Mouse (Mus musculus): Measurements from ENCODE around the gene Tulp4. TPM values are rescaled to one million over a fixed set of nuclear protein-coding genes. Genes with fewer than 3 reads are reported as not detected.
"Not testable (repeated sequence)": the region's sequence is repeated elsewhere in the genome, so short reads cannot be mapped to it uniquely, and the experiment has no call there.

The Tulp4 gene
- total RNA-seq, 1 experiment from 2014 or later = 67.4 TPM

DNA sequence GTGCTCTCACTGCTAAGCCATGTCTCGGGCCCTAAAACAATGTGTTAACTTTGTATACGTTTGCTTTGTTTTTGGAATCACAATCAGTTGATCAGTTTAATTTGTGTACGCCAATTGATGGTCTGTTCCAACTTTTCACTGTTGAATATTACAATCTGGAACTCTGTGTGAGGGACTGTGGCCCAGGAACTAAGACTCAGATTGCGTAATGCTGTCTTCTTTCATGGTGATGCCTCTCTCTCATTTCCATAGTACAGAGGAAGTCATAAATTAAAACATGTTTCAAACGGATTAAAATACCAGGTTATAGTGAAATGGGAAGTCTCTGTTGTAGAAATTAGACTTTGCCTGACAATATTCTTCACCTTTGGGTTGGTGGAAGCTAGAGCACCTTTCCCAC lies 83.0 kb downstream of the Tulp4 start:
- no peak for DNase-seq

DNA sequence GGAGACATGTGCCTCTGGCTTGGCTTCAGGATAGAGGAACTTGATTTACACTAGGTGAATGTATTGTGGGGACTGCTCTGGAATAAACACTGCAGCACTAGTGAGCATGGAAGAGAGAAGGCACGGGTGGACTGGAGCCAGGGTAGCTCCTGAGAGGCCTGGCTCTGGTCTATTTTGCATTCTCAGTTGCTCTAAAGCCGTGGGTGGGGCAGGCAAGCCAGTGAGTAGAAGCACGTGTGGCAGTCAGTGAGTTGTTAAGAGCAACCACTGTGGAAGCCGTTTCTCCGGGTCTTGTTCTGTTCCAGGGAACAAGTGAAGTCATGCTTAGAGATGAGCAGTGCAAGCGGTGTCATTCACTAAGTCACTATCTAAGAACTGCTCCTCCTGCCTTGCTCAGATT lies 86.0 kb downstream of the Tulp4 start:
- no peak for DNase-seq

DNA sequence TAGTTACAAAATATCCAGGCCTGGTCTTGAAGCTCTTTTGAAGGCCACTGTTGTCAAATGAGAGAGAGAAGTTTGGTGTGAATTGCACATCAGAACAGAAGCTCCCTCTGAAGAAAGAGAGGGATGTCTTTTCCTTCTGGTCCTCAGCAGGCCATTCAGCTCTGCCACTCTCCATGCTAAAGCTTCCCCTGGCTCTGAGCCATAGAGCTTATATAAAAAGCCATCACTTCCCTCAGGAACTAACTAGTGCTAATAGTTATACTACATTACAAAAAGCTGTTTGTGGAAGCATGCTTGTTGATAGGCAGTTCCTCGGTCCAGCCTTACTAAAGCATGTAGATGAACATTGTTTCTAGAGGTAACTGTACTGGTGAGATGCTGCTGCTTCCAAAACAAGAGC lies 89.2 kb downstream of the Tulp4 start:
- DNase-seq = no peak

DNA sequence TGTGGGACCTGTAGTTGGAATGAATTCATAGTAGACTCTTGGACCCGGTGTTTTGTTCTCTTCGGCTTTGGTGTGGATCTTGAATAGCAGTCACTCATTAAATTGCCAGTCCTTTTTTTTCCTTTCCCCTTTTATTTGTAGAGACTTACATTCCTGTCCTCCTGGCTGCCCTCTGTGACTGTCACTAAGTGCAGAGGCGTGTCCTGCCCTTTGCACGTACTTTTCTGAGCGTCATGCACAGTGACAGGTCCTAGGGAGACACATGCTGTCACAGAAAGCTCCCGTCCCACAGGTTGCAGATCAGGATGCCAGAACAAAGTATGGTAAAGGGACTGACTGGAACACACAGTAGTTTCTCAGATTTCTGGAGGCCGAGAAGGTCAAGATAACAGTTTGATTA lies 91.3 kb downstream of the Tulp4 start:
- no peak for DNase-seq

DNA sequence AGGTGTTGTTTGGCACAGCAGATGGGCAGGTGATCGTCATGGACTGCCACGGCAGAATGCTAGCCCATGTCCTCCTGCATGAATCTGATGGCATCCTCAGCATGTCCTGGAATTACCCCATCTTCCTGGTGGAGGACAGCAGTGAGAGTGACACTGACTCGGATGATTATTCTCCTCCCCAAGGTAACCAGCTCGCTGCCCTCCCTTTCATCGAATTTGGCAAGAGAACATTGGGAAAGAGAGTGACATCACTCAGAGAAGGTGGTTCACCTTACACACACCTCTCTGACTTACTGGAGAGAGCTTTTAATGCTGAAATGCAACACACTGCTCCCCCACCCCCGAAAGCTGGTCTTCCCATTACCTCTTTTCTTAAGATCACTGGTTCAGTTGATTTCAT lies 92.4 kb downstream of the Tulp4 start:
- DNase-seq = no peak

DNA sequence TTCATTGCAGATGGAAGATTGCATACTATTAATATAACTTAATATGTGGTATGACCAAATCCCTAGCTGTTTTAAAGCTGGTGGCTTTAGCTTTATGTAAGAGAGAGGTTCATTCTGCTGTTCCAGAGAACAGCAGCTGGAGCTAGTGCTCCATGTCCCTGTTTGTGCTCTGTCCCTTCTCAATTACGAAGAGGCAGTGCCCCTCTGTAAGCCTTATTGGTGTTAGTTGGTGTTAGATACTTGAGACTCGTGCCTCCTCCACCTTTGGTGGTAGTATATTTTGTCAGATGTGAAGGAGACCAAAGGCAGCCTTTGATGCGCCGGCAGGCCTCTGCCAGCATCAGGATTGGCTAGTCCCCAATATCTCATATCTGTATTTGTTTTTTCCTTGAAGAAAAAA lies 92.9 kb downstream of the Tulp4 start:
- no peak for DNase-seq

DNA sequence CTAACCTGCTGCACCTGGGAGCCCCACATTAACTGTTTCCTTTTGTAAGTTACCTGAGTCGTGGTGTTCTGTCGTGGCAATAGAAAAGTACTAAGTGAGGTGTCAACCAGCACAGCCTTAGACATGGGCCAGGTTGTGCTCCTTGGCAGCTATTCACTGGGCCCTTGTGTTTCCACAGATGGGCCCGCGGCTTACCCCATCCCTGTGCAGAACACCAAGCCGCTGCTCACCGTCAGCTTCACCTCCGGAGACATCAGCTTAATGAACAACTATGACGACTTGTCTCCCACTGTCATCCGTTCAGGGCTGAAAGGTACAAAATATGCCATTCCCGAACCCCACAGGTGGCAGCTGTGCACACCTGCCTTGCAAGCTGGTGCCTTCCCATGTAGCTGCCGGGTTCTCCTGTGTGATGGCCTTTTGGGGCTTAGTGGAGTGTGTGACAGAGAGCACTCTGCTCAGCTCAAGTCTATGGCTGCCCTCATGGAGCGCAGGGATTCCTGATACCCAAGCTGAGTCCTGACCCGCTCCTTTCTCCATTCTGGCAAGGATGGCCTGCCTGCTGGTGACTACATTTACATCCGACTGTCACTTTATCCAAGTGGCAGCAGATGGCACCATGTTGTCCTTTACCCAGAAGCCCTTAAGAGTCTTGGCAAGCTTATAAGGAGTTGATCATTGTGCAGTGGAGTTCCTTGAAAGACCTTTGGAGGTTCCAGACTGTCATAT lies 95.4 kb downstream of the Tulp4 start:
- no peak for DNase-seq

DNA sequence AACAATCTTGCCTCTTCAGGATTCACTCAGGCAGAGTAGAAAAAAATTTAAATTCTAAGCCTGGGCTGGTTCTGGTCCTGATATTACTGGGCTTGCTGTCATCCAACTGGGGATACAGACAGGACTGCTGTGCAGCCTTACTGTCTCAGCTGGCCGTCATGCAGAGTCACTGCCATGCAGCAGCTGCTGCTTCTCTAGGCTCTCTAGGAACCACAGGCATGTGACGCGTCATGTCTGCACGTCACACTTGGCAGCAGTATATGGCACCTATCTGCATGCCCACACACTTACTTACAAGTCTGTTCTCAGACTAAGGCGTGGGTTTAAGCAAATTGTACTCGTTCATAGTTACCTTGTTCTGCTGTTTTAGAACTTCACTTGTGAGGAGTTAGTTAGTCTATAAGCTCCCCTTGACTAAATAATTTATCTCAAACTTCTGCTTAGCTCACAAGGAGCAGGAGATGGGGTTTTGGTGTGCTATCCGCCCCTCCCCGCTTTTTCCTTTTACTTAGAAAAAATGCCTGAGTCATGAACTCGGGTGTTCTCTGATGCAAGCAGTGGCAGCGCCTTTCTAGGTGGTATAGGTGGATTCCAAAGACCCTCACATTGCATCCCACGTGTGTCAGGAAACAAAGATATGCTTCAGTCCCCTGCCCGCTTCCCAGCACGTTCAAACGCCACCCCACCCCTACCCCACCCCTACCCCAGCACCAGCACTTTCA lies 96.3 kb downstream of the Tulp4 start:
- DNase-seq = no peak

DNA sequence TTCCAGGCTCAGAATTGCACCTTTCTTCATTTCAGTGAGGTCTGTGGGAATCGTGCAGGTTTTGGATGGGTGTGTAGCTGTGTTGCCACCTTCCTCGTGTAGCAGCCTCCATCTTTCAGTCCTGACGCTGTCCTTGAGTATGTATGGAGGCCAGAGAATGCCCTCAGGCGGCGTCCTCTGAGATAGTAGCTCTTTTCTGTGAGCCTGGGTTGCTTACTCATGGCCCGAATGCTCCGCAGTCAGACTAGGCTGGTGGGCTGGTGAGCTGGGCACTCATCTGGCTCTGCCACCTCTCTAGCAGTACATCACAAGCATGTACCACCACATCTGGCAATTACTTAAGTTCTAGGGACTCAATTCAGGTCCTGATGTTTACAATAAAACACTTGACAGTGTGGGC lies 96.9 kb downstream of the Tulp4 start:
- DNase-seq = no peak

DNA sequence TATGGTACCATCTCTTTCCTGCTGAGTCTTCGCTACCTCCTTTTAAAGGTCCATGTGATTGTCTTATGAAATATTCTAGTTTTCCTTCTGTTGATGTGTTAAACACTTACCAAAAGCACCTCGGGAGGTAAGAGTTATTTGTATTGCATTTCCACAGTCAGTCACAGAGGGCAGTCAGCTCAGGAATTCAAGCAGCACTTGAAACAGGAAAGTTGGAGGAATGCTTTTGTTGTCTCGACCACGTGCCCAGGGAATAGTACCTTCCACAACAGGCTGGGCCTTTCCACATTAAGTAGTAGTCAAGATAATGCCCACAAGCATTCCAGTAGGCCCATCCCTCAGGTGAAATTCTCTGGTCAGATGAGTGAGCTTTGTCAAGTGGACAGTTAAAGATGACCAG lies 97.6 kb downstream of the Tulp4 start:
- no peak for DNase-seq

DNA sequence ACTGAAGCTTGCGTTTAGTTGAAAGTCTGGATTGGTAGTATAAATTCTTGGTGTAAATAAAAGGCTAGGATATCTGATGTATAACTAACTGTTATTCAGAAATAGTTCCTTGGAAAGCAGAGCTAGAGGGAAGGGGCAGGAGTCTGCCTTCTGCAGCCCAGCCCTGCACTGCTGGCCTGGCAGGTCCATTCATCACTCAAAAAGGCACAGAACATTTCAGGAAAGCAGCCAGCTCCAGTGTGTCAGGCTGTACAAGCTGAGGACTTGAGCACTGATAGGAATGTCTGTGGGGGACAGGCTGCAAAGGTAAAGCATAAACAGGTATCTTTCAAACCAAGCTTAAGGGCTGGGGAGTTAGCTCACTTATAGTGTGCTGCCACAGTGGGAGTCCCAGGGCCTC lies 105.5 kb downstream of the Tulp4 start:
- DNase-seq = no peak

DNA sequence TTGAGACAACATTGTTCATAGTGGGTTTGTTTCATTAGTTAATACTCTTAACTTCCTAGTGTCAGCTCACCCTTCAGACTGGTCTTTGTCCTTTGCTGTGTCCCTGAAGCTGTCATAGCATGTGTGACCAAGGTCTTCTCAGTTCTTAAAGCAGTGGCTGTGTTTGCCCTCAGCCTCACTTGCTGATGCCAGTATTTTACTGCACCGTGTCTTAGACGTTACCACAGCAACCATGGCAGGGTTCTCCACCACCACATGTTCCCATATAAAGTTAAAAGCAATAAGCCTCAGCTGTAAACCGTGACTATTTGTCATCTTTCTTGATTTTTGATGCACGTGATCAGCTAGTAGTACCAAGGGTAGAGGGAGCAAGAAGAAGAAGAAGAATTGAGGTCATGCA lies 109.4 kb downstream of the Tulp4 start:
- no peak for DNase-seq

DNA sequence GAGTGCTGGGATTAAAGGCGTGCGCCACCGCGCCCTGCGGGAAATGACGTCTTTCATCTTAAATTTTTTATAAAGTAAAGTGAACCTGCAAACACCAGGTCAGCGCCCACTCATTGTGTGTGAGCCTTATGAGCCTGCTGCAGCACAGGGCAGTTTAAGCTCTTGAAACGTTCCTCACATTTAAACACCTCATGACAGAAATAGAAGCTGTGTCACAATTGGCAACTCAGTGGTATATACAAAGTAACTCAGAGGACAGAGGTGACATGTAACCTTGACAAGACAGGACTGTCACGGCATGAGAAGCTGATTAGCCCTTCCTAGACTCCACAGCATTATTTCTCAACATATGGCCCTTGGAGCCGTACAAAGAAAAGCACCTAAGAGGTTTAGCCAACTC lies 110.3 kb downstream of the Tulp4 start:
- DNase-seq = no peak

DNA sequence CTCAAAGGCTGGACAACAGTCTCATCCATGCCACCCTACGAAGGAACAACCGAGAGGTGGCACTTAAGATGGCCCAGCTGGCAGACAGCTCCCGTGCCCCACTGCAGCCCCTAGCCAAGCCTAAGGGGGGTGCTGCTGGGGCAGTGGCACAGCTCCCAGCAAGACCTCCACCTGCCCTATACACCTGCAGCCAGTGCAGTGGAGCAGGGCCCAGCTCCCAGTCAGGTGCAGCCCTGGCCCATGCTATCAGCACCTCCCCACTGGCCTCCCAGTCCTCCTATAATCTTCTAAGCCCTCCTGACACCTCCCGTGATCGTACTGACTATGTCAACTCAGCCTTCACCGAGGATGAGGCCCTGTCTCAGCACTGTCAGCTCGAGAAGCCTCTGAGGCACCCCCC lies 126.4 kb downstream of the Tulp4 start:
- not testable (repeated sequence) for DNase-seq

DNA sequence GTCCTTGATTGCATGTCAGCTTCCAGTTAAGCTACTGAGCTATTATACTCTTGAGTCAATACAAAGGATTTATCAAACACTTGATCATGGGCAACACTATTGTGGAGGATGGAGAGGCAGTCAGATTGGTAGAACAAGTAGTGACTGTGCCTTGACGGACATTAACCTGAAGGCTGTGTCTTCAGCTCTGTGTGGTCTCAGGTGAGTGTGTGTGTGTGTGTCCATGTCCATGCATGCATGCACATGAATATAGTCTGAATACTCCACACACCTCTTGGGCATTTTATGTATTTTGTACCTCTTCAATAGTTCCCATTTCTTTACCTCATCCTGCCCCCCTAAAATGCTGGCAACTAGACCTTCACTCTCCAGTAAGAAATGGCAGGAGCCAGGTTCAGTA lies 145.1 kb downstream of the Tulp4 start:
- DNase-seq = not testable (repeated sequence)

DNA sequence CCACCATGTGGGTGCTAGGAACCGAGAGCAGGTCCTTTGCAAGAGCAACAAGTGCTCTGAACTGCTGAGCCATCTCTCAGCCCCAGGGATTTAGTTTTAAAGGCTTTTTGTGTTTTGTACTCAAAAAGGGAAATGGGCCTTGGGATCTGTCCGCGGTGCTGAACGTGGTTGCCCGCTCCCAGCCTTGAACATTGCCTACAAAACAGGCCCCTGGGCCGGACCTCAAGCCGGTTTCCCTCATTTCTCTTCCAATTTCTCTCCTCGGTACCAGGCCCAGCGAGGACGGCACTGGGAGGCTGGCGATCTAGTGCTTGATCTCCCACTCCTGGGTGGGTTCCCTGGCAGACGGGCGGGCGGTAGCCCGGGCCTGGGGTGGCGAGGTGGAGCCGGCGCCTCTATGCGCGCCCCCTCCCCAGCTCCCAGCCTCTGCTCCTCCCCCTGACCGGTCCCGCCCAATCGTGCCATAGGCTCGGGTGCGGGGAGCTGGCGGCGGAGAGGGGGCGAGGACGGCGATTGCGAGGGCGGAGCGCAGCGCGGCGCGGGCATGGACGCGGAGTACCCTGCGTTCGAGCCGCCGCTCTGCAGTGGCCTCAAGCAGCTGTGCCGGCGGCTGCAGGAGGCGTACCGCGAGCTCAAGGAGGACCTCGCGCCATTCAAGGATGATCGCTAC lies 150.3 kb downstream of the Tulp4 start, which contains the start of gene Tmem181a:
TSS of gene Tmem181a (plus strand) at position 461 of the 670 bp plus-strand sequence.
- DNase-seq = not testable (repeated sequence)

DNA sequence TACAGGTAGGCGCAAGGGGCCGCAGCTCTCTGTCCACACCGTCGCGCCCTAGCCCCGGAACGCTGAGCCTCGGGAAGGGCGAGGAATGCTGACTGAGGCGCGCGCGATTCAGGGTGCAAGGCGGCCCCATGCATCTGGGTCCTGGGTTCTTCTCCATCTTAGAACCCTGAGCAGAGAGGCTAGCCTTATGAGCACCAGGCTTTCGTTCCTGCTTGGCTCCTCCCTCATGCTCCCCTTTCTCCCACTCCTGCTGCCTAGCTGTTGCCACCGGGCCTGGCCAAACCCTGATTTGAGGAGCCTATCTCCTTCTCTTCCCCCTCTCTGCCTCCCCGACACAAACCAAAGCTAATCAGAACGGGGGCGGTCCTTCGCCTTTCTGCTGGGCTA lies 150.8 kb downstream of the Tulp4 start:
- DNase-seq = peak; percentile 15

DNA sequence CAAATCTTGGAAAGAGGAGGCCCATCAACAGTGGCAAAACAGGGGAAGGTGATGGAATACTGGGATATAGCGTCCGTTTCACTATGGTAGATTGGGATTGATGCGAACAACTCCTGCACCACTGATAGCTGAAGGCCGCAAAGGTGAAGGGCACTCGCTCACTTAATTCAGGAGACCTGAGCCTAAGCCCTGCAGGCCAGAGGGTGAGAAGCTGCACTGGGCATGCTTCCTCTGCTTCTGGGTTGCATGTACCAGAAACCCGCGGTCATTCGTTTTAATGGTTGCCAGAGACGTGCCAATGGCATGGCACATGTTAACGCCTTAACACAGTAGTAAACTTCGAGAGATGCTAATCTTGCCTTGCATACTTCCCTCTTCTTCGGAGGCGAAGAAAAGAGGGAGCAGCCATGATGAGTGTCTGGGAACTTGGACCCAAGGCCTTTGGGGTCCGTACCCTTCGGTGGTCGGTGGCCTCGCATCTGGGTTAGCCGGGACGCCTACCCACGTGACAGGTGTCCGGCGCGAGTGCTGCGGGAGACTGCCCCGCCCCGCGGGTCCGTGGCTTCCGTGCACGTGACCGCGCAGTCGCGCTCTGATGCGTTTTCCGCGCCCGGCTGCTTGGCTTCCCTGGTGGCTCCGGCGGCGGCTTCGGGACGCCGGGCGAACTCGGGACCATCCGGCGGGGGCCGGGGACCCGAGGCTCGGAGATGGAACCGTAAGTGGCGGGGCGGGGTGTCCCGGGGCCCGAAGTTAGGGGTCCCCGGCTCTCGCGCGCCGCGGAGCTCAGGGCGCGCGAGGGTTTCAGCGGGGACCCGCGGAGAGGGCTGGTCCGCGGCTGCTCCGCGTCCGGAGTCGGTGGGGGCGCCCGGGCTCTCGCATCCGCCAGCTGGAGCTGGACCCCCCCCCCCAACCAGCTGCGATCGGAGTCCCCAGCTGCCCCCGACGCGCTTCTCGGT lies 163.9 kb downstream of the Tulp4 start:
- DNase-seq = peak; percentile 40

DNA sequence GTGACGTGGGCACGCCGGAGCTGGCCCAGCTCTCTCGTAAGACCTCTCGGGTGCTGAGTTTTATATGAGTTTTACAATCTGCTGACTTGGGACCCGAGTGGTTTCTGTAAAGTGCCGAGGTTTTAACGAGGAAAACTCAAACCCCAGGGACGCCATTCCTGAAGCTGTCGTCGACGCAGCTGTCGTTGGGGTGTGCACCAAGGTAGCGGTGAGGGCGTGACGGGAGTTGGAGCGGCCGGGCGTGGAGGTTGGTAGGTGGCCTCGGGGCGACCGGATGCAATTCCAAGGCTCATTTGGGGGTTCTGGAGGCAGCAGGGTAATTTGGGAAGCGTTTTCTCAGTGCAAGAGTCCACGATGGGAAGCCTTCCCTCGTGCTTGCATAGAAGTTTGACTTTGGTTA lies 164.6 kb downstream of the Tulp4 start:
- peak; percentile 48 for DNase-seq

DNA sequence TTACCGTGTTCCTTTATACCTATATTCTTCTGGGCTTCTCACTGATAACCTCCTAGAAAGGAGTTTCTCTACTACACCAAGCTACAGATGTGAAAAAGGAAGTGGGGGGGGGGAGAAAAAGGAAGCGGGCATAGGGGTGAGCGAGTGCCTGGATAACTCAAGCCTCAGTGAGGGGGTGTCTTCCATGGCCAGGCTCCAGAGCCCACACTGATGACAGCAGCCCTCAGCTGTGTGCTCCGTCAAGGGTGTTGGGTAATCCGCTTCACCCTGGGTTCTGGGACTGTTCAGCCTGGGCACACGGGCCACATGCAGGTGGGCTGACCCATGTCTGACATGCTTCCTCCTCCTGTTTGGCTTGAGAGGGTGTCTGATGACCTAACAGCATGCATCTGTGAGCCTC lies 165.7 kb downstream of the Tulp4 start:
- DNase-seq = not testable (repeated sequence)

DNA sequence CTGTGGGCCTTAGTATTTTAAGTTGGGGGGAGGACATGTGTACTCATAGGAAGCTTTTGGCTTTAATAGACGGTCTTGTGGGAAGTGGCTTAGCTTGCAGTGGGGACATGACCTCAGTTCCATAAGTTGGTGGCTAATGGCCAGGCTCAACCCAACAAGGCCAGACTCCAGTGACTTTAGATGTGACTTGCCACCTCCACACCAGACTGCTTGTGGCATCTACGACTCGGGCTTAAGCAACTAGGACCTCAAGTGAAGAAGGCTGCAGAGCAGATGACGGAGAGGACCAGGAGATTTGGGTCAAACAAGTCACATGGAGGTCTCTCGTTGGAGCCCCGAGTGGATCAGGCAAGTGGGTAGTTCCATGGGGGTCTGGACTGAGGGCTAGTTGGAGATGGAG lies 168.5 kb downstream of the Tulp4 start:
- not testable (repeated sequence) for DNase-seq

DNA sequence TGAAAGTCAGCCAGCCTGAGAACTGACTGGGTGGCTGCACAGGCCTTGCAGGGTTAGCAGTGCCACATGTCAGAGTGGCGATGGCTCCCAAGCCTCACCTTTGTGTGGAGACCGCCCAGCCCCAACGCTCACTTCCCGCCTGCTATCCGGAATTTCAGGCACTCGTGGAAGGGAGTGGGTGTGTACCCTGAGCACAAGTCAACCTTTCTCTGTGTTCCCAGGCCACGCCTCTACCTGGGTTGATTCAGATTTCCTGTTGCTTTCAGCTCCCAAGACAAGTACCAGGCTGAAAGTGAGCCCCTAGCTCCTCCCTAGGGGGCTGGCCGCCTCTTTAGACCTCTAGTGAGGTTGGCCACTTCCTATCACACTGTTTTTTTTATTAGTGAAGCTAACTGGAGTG lies 173.0 kb downstream of the Tulp4 start:
- not testable (repeated sequence) for DNase-seq
